Mouse (Mus musculus) neural tube, embryonic 15.5 days (tissue): ENCODE data around the gene Gm28230. TPM values are rescaled to one million over a fixed set of nuclear protein-coding genes. Genes with fewer than 3 reads are reported as not detected.
A peak's percentile ranks its signal among the peaks of the same experiment; 100 is the strongest.

Source experiments
- ATAC-seq: fragments of 200-750 bp; cut with Nextera tagmentation; 2 replicates; pipeline ENCODE4 v1.8.0; 2017; ENCODE audit warnings: mild to moderate bottlenecking, moderate TSS enrichment, moderate library complexity; ENCODE audit not compliant: low FRiP score
- H3K27ac ChIP-seq: fragments of 300-500 bp; sonication (generic); replicated peaks from 2 replicates; pipeline ENCODE4 v1.5.1; 2015; ENCODE audit warnings: mild to moderate bottlenecking, inconsistent platforms
- H3K27me3 ChIP-seq: fragments of 300-500 bp; sonication (generic); replicated peaks from 2 replicates; pipeline ENCODE4 v1.6.1; 2015; ENCODE audit warnings: inconsistent platforms
- H3K36me3 ChIP-seq: fragments of 300-500 bp; sonication (generic); 2 replicates; pipeline ENCODE4 v1.6.1; 2015; ENCODE audit warnings: inconsistent platforms
- H3K4me1 ChIP-seq: fragments of 300-500 bp; sonication (generic); 2 replicates; pipeline ENCODE4 v1.6.1; 2015; ENCODE audit warnings: inconsistent platforms
- H3K4me2 ChIP-seq: fragments of 300-500 bp; sonication (generic); 2 replicates; pipeline ENCODE4 v1.6.1; 2015; ENCODE audit warnings: inconsistent platforms, mild to moderate bottlenecking, moderate library complexity
- H3K4me3 ChIP-seq: fragments of 300-500 bp; sonication (generic); replicated peaks from 2 replicates; pipeline ENCODE4 v1.5.1; 2015; ENCODE audit warnings: mild to moderate bottlenecking, inconsistent platforms
- H3K9ac ChIP-seq: fragments of 300-500 bp; sonication (generic); replicated peaks from 2 replicates; pipeline ENCODE4 v1.6.1; 2015; ENCODE audit warnings: mild to moderate bottlenecking, inconsistent platforms
- H3K9me3 ChIP-seq: fragments of 300-500 bp; sonication (generic); replicated peaks from 2 replicates; pipeline ENCODE4 v1.6.1; 2016; ENCODE audit warnings: inconsistent platforms
- WGBS: fragments of 180-500 bp; shearing (Covaris S2); methylation state at CpG from one replicate; pipeline ENCODE4 v1.1.7; 2015; ENCODE audit warnings: mixed read lengths; 5-methylcytosine and 5-hydroxymethylcytosine counted together
- polyA plus RNA-seq: library from polyadenylated mRNA; unstranded; fragments of >200 nt; fragmentation: Nextera tagmentation; extraction: Ambion mirVana; gene quantifications from 2 replicates; pipeline ENCODE4 v1.2.1, GENCODE M21; 2015

Gene Gm28230
- polyA plus RNA-seq, 1 experiment from 2014 or later = 2.0 TPM

DNA sequence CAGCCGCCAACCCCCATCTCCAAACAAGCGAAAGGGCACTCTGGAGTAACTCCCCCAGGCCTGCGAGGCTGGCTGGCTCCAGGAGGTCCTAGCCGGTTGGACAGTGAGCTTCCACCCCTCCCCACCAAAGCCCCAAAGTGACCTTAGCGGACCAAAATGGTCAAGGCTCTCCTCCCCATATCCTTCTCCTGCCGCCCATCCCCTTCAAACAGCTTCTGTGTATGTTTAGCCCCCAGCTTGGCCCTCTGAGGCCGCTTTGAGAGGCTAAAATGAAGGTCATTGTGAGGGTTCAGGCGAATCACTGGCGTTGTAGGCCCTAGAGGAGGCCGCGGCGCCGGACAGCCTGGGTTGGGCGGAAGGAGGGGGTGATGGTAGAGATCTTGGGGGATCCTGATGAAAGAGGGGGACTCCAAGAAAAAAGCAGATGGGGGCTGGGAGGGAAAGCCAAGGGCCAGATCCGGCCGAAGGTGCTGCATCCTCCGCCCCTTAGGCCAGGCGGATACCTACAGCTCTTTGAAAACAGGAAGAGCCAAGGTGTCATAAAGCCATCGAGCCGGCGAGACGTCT, 25.9 kb upstream of the Gm28230 start:
- Histone ChIP-seq H3K9ac (peak overlapping the region; percentile 63), H3K36me3 (no peaks in the 10 kb centered on the region), H3K4me1 (peaks cover 45% of the 10 kb centered on the region), H3K27ac (peak overlapping the region; percentile 89), H3K27me3 (peaks cover 18% of the 10 kb centered on the region), H3K4me2 (peak overlapping the region; percentile 68), H3K4me3 (peak overlapping the region; percentile 50), H3K9me3 (no peaks in the 10 kb centered on the region)
- no peak for ATAC-seq
- WGBS = 11% methylated on average over 22 of the region's 22 CpGs

DNA sequence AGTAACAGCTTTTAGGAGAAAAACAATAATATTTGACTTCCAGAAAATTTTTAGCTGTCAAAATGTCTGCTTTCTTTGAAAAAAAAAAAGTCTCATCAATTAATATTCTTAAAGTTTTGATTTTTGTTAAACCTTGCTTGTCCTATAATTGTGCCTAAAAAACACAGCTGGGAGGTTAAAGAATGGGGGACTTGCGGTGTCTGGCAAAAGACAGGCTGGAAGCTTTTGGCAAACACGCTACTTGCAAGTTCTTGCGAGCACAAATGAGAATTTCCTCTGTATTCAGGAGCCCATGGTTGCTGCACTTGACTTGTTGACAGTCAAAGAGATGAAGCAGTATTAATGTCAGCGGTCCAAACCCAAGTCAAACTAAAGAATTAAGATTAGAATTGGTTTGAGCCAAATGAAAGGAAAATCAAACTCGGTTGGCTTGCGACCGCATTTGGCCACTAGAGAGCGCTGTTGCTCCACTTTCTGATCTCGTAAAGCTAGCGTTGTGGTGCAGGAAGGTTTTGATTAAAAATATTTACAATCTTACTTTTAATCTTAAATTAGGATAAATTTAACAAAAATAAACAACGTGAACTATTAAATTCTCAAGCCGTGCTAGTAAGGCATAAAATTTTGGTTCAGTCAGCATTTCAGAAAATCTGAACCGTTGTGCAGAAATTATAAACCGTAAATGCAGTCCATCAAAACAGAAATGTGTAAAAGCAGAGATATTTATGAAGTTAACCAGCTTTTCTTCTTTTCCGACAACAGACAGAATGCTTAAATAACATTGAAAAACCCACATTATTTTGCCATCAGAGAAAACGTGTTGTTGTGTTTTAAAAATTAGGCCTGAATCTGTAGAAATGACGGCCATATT, 24.3 kb upstream of the Gm28230 start:
- peaks cover 36% of the 10 kb centered on the region for H3K4me1 ChIP-seq
- peak overlapping the region; percentile 43; the same call in 1 of the 2 replicates for H3K27ac ChIP-seq
- no peaks in the 10 kb centered on the region for H3K9me3 ChIP-seq
- H3K4me2 ChIP-seq = peak overlapping the region; percentile 39
- H3K27me3 ChIP-seq = 0 out of 2 replicates have a peak, but pooled peaks cover 11% of the 10 kb centered on the region
- no peak overlapping the region for H3K4me3 ChIP-seq
- WGBS = 10% methylated on average over 17 of the region's 17 CpGs
- no peak for ATAC-seq
- H3K9ac ChIP-seq = no peak overlapping the region
- no peaks in the 10 kb centered on the region for H3K36me3 ChIP-seq

DNA sequence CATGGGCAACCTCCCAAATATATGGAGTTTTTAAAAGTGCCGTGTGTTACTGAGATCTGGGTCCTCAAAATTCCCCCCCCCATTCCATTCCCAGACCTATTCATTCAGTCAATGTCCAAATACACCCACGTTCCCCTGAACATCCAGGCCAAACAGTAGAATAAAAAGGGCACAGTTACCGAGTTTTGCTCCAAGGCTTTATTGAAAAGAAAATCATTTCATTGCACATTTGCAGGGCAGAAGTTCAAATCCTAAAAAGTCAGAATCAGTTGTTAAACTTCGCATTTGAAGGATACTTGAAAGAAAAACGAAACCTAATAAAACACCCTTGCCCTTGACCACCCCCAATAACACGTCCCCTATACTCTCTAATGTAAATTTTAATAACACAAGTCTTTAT, 23.7 kb upstream of the Gm28230 start:
- Histone ChIP-seq H3K4me2 (peak overlapping the region; percentile 60; the same call in 1 of the 2 replicates), H3K27me3 (0 out of 2 replicates have a peak, but pooled peaks cover 11% of the 10 kb centered on the region), H3K27ac (no peak overlapping the region), H3K4me1 (peaks cover 37% of the 10 kb centered on the region), H3K4me3 (no peak overlapping the region), H3K9ac (no peak overlapping the region), H3K9me3 (no peaks in the 10 kb centered on the region), H3K36me3 (no peaks in the 10 kb centered on the region)
- ATAC-seq = no peak
- WGBS = 36% methylated on average over 6 of the region's 6 CpGs

DNA sequence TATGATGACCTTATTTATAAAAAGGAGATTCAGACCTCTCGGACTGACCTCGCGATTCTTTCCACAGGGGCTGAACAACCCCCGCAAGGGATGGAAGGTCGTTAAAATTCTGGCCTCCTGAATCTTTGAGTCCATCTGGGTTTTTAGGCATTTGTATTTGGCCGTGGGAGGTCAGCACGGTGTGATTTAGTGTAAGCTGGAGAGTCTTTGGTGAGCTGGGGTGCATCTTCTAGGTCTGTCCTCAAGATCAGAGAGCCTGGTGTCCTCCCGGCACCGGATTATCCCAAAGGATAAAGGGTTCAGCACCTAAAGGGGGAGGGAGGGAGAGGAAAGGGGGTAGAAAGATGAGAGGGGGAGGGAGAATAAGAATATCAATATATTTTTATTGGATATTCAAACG, 23.2 kb upstream of the Gm28230 start:
- Histone ChIP-seq H3K4me3 (peak overlapping the region; percentile 70), H3K27me3 (0 out of 2 replicates have a peak, but pooled peaks cover 11% of the 10 kb centered on the region), H3K4me1 (peaks cover 40% of the 10 kb centered on the region), H3K4me2 (peak overlapping the region; percentile 60), H3K9ac (peak overlapping the region; percentile 91), H3K27ac (peak overlapping the region; percentile 99), H3K9me3 (no peaks in the 10 kb centered on the region), H3K36me3 (no peaks in the 10 kb centered on the region)
- ATAC-seq = no peak
- WGBS = 19% methylated on average over 10 of the region's 10 CpGs

DNA sequence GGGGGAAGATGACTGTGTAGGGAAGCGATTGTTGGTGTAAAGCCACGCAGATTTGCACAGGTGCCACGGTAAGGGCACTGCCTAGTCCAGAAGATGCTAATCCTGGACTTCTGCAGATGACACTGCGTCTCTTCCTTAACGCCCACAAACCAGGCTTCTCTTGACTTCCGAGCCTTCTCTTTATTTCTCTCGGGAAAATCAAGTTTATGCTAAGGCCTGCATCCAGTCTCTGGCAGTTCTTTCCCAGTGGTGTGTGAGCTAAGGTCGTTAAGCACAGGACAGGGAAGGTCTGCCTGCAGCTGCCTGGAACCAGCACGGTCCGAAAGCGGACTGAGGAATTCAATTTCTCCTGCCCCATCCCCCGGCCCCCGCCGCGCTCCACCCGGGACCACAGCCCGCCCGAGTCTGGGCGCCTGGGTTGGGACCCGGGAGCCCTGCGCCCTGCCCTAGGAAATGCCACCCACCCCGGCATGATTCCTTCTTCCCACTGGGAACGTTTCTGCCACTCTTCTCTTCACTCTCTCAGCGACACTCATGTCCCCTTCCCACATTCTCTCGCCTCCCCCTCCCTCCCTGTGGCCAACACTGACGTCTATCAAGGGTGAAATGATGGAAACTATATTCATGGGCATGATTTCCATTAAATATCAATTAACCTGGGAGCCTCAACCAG, 22.7 kb upstream of the Gm28230 start:
- H3K27me3 ChIP-seq = 0 out of 2 replicates have a peak, but pooled peaks cover 11% of the 10 kb centered on the region
- ATAC-seq = no peak
- peak overlapping the region; percentile 99 for H3K27ac ChIP-seq
- no peaks in the 10 kb centered on the region for H3K36me3 ChIP-seq
- H3K4me3 ChIP-seq = peak overlapping the region; percentile 70
- WGBS = 5% methylated on average over 24 of the region's 26 CpGs
- peaks cover 46% of the 10 kb centered on the region for H3K4me1 ChIP-seq
- peak overlapping the region; percentile 60 for H3K4me2 ChIP-seq
- no peaks in the 10 kb centered on the region for H3K9me3 ChIP-seq
- peak overlapping the region; percentile 91 for H3K9ac ChIP-seq

DNA sequence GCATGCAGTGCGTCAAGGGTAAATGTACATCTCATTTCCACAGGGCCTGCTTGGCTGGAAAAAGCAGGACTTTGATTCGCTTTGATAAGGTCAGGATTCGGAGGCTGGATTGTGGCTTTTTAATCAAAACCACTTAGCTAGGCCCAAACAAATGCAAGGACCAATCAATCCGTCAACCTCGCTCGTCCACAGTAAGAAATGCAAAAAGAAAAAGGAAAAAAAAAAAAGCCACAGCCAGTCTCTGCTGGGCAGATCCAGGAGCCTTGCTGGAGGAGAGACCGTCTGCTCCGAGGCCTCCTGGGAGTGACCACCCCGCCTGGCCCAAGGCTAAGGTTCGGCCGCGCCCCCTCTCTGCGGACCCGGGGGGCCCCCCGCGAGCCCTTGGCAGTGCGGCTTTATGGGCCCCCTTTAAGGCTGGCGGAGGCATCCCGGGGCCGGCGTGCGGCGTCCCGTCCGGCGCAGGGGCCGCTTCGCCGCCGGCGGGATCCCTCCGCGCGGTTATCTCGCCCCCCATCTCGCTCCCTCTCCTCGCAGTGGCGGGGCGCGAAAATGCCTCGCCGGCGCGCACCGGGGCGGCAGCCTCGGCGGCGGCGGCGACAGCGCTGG, 22.0 kb upstream of the Gm28230 start, which contains the start of gene Hoxd8:
TSS of gene Hoxd8 (plus strand) at position 223 of the 606 bp plus-strand sequence.
- ATAC-seq = peak; percentile 58
- H3K36me3 ChIP-seq = no peaks in the 10 kb centered on the region
- H3K9me3 ChIP-seq = no peaks in the 10 kb centered on the region
- H3K27ac ChIP-seq = peak within 1 kb of the TSS; percentile 99
- peak within 1 kb of the TSS; percentile 70 for H3K4me3 ChIP-seq
- peak within 1 kb of the TSS; percentile 60 for H3K4me2 ChIP-seq
- H3K9ac ChIP-seq = peak within 1 kb of the TSS; percentile 91
- WGBS = 2% methylated on average over 47 of the region's 52 CpGs
- H3K27me3 ChIP-seq = 0 out of 2 replicates have a peak, but pooled peaks cover 11% of the 10 kb centered on the region
- peaks cover 52% of the 10 kb centered on the region for H3K4me1 ChIP-seq

DNA sequence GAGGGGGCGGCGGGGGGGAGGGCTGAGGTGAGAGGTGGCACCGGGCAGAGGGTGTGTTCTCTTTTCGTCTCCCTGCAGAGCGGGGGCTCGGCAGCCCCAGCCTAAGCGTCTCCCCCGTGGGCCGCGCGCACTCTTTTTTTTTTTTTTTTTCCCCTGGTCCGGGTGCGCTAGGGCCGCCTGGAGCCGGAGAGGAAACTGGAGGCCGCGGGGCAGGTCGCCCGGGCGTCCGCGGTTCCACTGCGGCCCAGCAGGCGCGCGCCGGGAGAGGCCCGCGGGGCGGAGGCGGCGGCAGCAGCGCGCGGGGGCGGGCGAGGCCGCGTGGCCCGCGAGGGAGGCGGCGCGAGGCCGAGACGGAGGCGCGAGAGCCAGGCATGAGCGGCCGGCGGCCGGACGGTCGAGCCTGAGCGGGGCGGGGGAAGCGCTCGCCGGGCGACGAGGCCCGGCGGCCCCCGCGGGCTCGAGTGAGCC, 21.5 kb upstream of the Gm28230 start:
- Histone ChIP-seq H3K36me3 (no peaks in the 10 kb centered on the region), H3K9ac (peak overlapping the region; percentile 91), H3K27ac (peak overlapping the region; percentile 99), H3K4me3 (peak overlapping the region; percentile 70), H3K27me3 (0 out of 2 replicates have a peak, but pooled peaks cover 11% of the 10 kb centered on the region), H3K4me1 (peaks cover 52% of the 10 kb centered on the region), H3K9me3 (no peaks in the 10 kb centered on the region), H3K4me2 (peak overlapping the region; percentile 60)
- 0% methylated on average over 39 of the region's 66 CpGs for WGBS
- peak; percentile 43 for ATAC-seq

DNA sequence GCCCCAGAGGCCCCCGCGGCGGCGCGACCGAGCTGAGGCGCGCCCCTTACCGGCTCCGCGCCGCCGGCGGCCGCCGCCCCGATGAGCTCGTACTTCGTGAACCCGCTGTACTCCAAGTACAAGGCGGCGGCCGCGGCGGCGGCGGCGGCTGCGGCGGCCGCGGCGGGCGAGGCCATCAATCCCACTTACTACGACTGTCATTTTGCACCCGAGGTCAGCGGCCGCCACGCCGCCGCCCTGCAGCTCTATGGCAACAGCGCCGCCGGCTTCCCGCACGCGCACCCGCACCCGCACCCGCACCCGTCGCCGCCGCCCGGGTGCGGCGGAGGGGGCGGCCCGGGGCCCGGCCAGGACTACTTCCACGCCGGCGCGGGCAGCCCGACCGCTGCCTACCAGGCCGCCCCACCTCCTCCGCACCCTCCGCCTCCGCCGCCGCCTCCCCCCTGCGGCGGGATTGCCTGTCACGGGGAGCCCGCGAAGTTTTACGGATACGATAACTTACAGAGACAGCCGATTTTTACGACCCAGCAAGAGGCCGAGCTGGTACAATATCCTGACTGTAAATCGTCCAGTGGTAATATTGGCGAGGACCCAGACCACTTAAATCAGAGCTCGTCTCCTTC, 20.9 kb upstream of the Gm28230 start:
- H3K4me1 ChIP-seq = peaks cover 52% of the 10 kb centered on the region
- no peaks in the 10 kb centered on the region for H3K36me3 ChIP-seq
- 1% methylated on average over 62 of the region's 85 CpGs for WGBS
- peak overlapping the region; percentile 70 for H3K4me3 ChIP-seq
- no peaks in the 10 kb centered on the region for H3K9me3 ChIP-seq
- peak overlapping the region; percentile 99 for H3K27ac ChIP-seq
- peak overlapping the region; percentile 91 for H3K9ac ChIP-seq
- peak; percentile 65 for ATAC-seq
- H3K27me3 ChIP-seq = 0 out of 2 replicates have a peak, but pooled peaks cover 7% of the 10 kb centered on the region
- H3K4me2 ChIP-seq = peak overlapping the region; percentile 60

DNA sequence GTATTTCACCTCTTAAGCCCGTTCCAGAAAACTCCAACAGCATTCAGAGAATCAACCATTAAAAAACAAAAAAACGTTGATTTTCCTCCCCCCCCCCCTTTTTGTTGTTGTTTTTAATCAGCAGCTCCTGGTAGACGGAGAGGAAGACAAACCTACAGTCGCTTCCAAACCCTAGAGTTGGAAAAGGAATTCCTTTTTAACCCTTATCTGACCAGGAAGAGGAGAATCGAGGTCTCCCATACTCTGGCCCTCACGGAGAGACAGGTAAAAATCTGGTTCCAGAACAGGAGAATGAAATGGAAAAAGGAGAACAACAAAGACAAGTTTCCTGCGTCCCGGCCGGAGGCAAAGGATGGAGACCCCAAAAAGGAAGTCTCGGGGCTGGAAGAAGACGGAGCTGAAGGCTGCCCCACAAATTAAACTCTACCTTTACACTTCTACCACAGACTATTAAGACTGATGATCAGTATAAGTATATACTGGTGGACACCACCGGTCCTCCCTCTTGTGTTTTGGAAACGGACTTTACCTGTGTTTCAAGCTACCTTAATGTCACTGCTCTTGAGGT, 20.1 kb upstream of the Gm28230 start:
- no peaks in the 10 kb centered on the region for H3K36me3 ChIP-seq
- ATAC-seq = no peak
- H3K9ac ChIP-seq = peak overlapping the region; percentile 91
- 2% methylated on average over 13 of the region's 13 CpGs for WGBS
- H3K27ac ChIP-seq = peak overlapping the region; percentile 99
- H3K9me3 ChIP-seq = no peaks in the 10 kb centered on the region
- no peaks in the 10 kb centered on the region for H3K27me3 ChIP-seq
- H3K4me1 ChIP-seq = peaks cover 52% of the 10 kb centered on the region
- H3K4me2 ChIP-seq = peak overlapping the region; percentile 60
- H3K4me3 ChIP-seq = peak overlapping the region; percentile 70

DNA sequence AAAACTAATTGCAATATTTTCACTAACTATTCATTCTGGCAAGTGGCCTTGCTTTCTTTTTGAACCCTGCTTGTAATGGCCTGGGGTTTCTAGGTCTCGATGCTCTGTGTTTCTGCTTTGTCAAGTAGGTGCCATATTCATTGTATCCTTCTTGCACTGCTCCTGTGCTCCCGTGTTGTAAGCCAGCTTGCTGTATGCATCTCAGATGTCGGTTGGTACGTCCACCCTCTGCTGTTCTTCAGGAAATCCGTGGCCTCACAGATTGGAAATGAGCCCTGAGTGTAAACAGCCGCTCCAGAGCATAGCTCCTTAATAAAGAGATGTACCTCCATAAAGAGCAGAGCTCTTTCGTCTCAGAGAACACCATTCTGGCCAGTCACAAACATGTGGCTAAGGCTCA, 18.9 kb upstream of the Gm28230 start:
- no peak for ATAC-seq
- peak overlapping the region; percentile 34 for H3K4me3 ChIP-seq
- H3K4me1 ChIP-seq = peaks cover 52% of the 10 kb centered on the region
- peak overlapping the region; percentile 44 for H3K9ac ChIP-seq
- peak overlapping the region; percentile 60 for H3K4me2 ChIP-seq
- H3K27ac ChIP-seq = peak overlapping the region; percentile 73
- H3K9me3 ChIP-seq = no peaks in the 10 kb centered on the region
- H3K27me3 ChIP-seq = no peaks in the 10 kb centered on the region
- 10% methylated on average over 7 of the region's 7 CpGs for WGBS
- no peaks in the 10 kb centered on the region for H3K36me3 ChIP-seq
